Mouse (Mus musculus) pancreas, adult 10 weeks (tissue): ENCODE results near the gene Dars2. TPM values are rescaled to one million over a fixed set of nuclear protein-coding genes. Genes with fewer than 3 reads are reported as not detected.

Source experiments
- polyA plus RNA-seq: library from polyadenylated mRNA; stranded (reverse); fragments of 350-450 nt; fragmentation: Illumina TruSeq; extraction: RNeasy Lipid Tissue Mini Kit (QIAGEN cat#74804); gene quantifications from one replicate; pipeline ENCODE4 v1.2.3, GENCODE M21; 2015; ENCODE audit warnings: low read depth, low replicate concordance; ENCODE audit not compliant: insufficient read depth

Gene Dars2
- 3.2 TPM for polyA plus RNA-seq

DNA sequence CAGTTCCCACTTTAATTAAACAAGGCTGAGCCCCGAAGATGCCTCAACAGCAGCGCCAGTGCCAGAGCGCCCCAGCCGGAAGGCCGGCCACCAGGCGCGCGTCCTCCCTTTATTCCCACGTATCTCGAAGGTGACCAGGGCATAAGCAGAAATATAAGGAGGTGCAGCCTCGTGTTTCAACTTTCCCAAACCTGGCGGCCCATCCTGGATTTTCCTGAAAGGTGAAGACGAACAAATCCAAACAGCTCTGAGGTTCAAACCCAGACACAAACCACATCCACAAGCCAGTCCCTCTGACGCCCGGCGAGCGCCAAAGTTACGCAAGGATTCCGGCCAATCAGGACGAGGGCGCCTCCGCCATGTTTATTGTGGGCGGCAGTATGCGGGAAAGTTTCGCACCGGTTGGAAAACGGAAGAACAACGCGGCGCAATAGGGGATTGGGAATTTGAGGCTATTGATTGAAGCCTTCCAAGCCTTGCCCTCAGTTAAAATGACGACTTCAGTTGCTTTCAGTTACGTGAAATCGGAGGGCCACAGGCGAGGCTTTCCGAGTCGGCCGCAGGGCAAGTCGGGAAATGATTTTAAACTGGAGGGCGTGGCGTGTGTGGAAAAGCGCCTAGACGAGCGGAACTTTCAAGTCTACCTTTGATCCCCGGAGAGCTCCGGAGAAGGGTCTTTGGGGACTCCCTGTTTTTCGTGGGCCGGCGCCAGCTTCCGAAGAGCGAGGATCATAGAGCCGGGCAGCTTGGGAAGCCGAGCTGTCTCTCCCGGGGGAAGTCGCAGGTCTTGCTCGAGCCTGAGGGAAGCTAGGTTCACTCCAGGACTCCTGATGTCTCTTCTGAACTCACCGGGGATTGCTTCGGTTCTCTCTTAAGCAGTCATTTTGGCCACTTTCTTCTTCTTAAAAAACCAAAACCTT is at the start of gene Dars2, which contains the start of gene Cenpl:
Dars2 (minus strand) TSS at position 307 of the 920 bp plus-strand sequence.
Cenpl (plus strand) TSS at position 362 of the 920 bp plus-strand sequence.

GRCm38 (mm10) chr1:161034435-161035280 is 35.8 kb downstream of the Dars2 start, which contains the start of gene Zbtb37:
Zbtb37 (minus strand) TSS chr1:161034849.

Other genes starting within 250 kb of the Dars2 start
- gene Rc3h1, start 164.2 kb downstream of the Dars2 start, polyA plus RNA-seq, result 3.5 TPM
- gene Serpinc1, start 92.1 kb downstream of the Dars2 start, polyA plus RNA-seq, result not detected
- gene Zbtb37, start 35.8 kb downstream of the Dars2 start, polyA plus RNA-seq, result 1.1 TPM
- gene Cenpl, start 55 bp upstream of the Dars2 start, polyA plus RNA-seq, result 0.65 TPM
- 3.5 TPM for gene Klhl20, start 60.9 kb upstream of the Dars2 start, polyA plus RNA-seq
- gene Ankrd45, start 72.0 kb upstream of the Dars2 start, polyA plus RNA-seq, result not detected
- not detected for gene Tex50, start 88.7 kb upstream of the Dars2 start, polyA plus RNA-seq
- gene Prdx6, start 180.6 kb upstream of the Dars2 start, polyA plus RNA-seq, result 30.6 TPM